Mouse (Mus musculus) thymus, postnatal 10 days (tissue): ENCODE data around the gene B230104I21Rik.

Experiments
- DNase-seq, 2 experiments: peaks; one replicate each; pipeline ENCODE4 v3.0.0; 2021; ENCODE audit warnings: low spot score in 2 of 2

The B230104I21Rik gene

GRCm38 (mm10) chr4:154335761-154336160 is at the start of gene B230104I21Rik:
Gene B230104I21Rik (plus strand): TSS chr4:154336127.
- DNase-seq, result no peak

GRCm38 (mm10) chr4:154293735-154294201 is 42.2 kb upstream of the B230104I21Rik start:
- no peak for DNase-seq

DNA sequence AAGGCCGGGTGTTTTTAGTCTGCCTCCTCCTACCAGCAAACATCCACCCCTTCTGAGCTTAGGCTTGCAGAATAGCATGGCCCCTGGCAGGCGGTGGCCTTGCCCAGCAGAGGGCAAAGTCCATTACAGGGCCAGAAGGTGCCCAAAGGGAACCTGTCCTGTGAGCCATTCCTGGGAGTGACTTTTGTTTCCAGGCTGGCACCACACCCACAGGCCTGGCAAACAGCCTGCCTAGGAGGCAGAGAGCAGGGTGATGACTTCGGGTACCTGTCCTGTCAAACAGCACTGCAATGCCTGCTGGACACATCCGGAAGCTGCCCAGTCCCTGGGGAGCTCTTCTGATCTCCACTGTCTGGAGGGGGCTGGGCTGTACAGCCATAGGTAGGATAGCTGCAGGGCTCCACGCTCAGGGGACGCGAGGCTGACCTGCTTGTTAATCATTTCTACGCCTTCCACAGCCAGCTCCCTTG is 41.6 kb upstream of the B230104I21Rik start:
- no peak for DNase-seq

- DNase-seq, result no peak
These were observed 38.2 kb upstream of the B230104I21Rik start for GRCm38 (mm10) chr4:154297761-154298160.

DNA sequence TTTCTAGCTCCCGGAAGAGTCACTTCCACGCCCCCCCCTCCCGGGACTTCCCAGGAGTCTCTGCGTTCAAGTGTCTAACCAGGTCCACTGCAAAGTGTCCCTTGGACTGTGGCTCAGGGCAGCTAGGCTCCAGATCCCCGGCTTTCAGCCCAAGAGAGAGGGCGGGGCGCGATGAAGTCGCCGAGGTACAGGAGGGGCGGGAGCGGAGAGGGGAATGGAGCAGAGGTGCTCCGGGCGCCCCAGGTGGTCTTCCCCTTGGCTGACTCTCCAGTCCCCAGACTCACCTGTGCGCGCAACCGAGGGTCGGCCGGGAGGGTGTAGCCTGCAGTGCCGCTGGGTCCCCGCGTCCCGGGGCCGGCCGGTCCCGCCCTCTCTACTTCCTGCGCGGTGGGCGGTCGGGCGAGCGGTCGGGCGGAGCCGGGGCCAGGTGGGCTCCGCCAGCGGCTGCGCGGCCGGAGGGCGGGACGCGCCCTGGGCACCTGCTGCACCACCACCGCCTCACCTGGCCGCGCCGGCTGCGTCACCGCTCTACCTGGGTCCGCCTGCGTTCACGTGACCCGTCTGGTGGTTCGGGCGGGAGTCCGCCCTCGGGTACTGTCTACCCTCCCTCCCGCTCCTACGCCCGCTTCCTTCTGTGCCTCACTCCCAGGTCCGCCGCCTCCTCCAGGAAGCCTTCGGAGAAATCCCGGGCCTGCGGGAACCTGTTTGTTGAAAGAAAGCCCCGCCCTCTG is 36.2 kb upstream of the B230104I21Rik start:
- DNase-seq, result no peak

DNA sequence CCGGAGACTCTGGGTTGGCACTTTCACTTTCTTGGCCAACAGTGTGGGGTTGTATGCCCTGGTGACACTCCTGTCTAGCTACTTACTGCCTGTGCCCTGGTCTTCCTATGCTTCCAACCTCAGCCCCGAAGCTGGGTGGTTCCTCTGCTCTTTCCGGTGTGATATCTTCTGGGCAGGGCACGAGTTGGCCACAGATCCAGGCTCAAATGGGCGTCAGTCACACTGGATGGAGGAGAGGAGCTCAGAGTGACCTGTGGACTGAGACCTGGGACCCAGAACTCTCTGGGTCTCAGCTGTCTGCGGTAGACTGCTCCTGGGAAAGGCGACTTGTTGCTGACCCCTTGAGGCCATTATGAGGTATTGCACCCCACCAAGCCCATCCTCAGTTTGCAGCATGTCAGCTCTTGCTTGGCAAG is 34.5 kb upstream of the B230104I21Rik start, which contains the start of gene Arhgef16:
Gene Arhgef16 (minus strand): TSS at position 211 of the 416 bp plus-strand sequence.
- DNase-seq, result peak in 1 of 2 experiments; percentile 18

DNA sequence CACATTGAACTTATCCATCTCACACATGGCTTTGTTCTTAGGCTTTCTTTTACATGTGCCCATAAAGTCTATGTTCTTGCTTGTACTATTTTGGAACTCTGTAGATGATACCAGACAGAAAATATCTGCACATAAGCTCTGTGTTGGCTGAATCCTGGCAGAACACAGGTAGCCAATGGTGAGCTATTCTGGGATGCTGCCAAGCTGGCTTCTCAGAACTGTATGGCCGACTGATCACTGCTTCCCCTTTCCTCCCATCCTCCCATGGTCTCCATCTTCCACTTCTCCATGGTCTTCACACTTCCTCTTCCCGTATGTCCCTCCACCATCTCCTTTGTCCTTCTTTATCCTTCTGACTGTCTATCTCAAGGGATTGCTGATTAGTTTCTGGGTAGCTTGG is 26.8 kb upstream of the B230104I21Rik start:
- DNase-seq, result no peak

DNA sequence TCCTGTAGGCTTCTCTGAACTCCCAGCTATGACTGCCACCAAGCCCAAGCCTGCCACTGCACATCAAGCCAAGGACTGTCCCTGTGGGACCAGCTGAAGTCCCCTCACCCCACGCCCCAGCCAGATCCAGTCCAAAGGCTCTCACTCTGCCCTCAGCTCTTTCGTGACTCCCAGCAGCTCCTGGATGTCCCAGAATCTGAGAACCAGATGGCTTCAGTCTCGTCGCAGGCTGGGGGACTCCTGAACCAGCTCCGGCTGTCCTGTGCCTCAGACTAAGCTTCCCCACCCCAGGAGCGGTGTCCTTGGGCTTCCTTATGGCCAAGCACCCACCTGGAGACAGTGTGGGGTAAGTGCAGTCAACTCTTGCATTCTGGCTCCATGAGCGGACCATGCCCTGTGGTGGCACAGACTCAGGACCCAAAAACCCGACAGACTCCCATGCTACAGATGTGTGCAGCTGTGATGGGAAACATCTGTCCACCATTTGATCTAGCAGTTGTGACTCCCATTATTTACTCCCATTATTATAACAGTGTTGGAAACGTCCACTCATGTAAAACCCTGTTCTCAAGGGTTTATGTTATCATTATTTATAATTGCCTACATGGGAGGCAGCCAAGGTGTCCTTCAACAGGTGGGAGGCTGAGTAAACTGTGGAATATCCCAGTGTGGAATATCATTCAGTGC is 25.2 kb upstream of the B230104I21Rik start:
- DNase-seq, result no peak

DNA sequence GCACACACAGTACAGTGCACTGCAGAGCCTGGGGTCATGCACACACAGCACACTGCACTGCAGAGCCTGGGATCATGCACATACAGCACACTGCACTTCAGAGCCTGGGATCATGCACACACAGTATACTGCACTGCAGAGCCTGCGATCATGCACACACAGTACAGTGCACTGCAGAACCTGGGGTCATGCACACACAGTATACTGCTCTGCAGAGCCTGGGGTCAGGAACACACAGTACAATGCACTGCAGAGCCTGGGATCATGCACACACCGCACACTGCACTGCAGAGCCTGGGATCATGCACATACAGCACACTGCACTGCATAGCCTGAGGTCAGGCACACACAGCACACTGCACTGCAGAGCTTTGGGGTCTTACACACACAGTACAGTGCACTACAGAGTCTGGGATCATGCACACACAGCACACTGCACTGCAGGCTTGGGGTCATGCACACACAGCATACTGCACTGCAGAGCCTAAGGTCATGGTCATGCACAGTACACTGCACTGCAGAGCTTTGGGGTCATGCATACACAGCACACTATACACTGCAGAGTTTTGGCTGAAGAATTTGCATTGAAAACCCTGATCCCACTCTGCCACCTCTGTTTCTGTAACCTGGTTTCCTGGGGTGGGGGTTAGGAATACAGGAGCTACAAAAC is 23.6 kb upstream of the B230104I21Rik start:
- DNase-seq, result no peak

DNA sequence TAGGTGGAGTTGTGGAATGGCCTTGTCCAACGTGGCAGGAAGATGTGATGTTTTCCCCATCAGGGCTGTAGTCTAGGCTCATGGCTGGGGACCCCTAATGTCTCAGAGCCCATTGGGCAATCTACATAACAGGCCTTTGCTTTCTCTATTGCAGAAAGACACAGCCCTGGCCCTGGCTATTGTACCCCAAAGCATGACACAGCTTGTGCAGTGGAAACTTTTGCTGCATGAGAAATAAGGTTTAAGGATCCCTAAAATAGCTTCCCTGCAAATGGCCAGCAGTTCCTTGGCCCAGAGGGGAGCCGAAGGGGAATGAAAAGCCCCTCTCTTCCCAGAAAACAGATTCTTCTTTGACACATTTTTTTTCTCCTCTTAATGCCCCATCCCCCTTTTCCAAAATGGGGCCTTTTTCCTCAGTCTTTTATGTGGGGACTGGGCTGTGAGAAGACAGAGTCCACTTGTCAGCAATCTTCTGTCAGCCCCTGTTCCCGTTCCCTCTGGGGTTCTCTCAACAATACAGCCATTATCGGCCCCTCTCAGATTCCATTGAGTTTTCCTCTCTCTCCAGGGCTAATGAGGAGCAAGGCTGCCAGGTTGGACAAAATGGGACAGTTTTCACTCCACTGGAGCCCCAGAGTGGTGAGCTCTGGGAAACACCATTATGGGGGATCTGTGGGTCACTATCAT is 22.8 kb upstream of the B230104I21Rik start:
- no peak for DNase-seq

- no peak for DNase-seq
These were observed 22.3 kb upstream of the B230104I21Rik start for GRCm38 (mm10) chr4:154313622-154313967.

GRCm38 (mm10) chr4:154325410-154325809 is 10.5 kb upstream of the B230104I21Rik start:
- no peak for DNase-seq

DNA sequence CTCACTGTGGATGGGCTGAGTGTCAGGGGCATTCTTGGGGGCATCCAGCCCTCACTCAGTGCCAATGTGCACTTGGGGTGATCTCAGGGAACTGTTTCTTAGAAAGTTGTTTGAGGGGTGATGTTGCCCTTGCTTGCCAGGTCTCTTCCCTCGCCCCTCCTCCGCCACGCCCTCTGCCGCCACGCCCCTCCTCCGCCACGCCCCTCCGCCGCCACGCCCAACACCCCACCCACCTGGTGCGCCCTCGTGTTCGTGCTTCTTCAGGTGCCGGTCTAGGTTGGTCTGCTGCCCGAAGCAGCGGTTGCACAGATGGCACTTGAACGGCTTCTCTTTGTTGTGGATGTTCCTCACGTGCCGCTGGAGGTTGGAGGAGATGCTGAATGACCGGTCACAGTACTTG is 7.5 kb upstream of the B230104I21Rik start:
- peak in 1 of 2 experiments; percentile 15 for DNase-seq

- DNase-seq, result peak in 1 of 2 experiments; percentile 49
These were observed 7.1 kb upstream of the B230104I21Rik start for GRCm38 (mm10) chr4:154328836-154329235.

GRCm38 (mm10) chr4:154330001-154330400 is 5.9 kb upstream of the B230104I21Rik start:
- no peak for DNase-seq

- DNase-seq, result no peak
These were observed 4.7 kb upstream of the B230104I21Rik start for GRCm38 (mm10) chr4:154331271-154331670.

- DNase-seq, result no peak
These were observed 2.6 kb upstream of the B230104I21Rik start for GRCm38 (mm10) chr4:154333300-154333699.

GRCm38 (mm10) chr4:154334699-154335402 is 1.1 kb upstream of the B230104I21Rik start:
- DNase-seq, result peak; percentile 22 to 26

DNA sequence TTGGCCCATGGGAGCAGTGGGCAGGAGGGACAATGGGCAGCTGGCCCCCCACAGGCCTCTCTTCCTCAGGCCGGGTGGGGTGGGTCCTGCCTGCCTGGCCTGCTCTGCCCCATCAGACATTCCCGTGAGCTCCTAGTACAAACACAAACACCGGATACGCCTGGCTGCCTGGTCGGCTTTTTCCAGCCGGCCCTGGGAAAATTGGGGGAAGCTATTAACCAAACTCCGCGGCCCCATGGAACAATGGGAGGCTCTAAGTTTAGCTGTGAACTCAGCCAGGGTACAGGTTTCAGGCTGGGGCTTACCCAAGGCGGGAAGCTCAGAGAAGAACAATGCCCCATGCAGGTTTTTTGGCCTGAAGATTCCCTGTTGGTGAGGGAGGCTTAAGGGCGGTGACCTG is 723 bp downstream of the B230104I21Rik start:
- DNase-seq, result no peak

DNA sequence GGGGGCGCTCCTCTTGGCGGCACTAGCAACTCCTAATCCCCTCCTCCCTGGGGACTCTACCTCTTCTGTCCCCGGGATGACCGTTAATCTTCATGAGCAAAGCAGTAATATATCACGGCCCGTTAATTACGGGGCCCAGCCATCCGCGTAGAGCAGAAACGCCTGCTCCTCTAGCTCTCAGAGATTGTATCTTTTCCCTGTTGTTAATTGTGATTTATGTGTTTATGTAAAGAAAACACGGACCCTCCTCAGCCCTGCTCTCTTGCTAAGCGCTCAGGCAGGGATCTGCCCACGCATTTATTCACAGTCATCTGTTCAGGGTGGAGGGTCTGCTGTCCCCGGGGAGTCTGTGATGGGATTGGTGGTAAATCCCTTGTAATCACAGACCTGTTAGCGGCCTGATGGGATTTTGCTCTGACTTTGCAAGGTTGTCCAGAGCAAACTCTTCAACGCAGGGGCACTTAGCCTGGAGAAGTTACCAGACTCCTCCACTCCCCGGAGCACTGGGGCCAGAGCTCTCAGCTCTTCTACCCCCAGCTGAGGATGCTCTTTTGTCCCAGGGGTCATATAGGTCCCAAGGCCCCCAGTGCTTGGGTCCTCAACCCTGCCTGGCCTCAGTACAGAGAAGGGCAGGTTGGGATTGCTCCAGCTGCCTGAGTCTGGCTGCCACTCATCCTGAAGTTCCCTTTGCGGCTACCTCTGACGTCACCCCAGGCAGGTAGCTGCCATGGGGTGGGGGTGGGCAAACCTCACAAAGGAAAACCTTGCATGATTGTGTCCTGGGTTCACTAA is 11.0 kb downstream of the B230104I21Rik start:
- no peak for DNase-seq
